Mouse (Mus musculus) testis, postnatal 10 days (tissue): ENCODE data around the gene Plekha5.

Source experiments
- DNase-seq: peaks from one replicate; pipeline ENCODE4 v3.0.0; 2021; ENCODE audit warnings: low spot score

Plekha5 gene

DNA sequence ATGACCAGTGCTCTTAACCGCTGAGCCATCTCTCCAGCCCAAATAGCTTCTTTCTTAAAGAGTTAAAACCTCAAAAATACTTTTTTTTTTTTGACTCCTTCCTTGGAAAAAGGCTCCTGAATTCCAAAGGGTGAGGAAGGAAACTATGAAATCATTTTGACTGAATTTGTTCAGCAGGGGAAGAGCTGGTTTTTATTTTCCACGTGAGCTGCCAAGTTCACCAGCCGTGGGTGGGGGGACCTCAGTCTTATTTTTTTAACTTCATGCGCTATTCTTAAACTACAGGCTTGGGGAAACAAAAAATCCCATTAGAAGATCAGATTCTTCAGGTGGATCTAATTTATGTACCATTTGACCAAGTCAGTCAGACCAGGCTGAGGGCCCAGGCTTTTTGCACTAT is 187.4 kb downstream of the Plekha5 start:
- no peak for DNase-seq

DNA sequence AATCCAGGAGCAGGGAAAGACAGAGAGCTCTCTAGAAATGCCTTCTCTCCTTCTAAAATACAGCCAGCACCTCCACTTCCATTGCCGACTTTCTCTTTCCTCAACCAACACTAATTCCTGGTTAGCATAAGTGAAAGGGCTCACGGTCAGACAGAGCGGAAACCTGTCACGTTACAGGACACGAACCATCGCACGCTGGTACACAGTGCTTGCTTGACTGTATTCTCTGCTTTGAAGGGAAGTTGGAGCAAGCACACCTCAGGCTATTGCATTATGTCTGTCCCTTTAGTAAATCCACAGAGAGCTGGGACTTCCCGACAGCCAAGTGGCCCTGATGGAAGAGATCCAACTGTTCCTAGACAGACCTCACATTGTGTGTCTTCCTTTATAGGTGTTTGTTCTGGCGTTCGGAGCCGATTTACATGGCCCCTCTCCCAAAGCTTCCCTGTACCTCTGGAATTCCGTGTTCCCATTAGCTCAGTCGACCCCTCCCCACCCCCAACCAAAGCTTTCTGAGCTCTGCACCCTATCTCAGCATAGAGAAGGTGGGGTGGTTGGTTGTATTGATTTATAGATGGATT is 188.1 kb downstream of the Plekha5 start:
- DNase-seq, result no peak

DNA sequence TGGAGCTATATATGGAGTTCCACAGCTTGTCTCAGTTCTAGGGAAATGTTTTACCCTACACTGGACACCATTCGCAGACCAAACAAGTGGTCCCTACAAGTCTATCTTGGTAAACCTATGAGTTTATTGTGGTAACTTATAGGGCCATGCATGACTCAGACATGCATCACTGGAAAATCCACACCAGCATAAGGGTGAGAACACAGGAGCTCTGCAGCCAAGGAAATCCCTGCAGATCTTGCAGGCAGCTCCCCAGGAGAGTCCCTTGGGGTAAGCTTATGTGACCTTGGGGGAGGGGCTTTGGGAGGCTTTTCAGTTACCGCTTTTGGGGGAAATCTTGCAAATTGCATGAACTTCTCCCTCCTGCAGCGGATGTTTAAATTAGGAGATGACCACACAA is 190.0 kb downstream of the Plekha5 start:
- DNase-seq, result no peak

DNA sequence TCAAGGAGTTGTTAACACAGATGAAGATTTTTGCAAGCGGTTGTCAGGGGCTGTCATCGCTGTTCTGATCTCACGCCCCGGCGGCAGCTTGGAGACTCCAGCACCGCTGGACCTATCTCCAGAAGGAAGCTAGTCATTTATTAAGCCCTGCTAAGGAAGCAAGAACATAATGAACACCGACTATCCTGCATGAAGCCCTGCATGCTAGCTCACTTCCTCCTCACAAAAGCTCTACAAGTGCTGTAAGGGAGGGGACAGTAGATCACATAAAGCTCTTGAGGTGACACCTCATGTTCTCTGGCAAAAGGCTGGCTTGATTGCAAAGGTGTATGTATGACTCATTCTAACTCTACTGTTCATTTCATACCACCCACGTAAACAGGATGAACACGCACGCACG is 190.9 kb downstream of the Plekha5 start:
- DNase-seq, result no peak

DNA sequence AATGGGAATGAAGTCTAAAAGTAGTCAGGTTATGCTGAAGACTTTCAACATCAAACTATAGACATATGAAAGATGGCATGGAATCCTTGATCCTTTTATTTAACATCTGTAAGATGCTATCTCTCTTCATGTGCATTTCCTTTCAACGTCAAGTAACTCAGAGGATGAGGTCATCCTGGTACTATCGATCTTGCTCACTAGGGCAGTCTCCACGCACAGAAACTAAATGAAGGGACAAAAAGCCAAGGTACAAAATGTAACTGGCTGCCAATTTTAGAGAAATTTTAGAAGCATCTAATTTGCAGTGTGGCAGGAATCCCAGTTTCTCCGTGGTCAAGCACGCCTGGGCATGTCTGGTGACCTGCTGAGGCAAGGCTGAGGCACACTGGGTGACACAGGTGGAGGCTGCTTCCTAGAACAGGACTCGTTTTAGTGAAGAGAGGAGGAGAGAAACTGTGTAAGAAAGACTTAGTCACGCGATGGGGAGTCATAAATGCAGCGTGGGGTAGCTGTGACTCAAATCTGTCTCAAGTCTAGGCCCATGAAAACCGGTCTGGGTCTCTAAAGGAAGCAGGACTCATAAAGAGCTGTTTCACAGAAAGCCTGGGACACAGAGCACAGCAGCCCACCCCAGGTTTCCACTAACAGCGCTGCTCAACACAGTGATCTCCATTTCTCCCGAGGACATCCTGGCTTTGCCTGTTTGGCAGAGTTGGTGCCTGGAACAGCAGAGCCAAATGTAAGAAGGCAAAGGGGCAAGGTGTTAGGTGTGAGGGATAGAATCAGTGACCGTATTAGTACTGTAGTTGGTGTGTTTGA is 196.9 kb downstream of the Plekha5 start:
- no peak for DNase-seq

DNA sequence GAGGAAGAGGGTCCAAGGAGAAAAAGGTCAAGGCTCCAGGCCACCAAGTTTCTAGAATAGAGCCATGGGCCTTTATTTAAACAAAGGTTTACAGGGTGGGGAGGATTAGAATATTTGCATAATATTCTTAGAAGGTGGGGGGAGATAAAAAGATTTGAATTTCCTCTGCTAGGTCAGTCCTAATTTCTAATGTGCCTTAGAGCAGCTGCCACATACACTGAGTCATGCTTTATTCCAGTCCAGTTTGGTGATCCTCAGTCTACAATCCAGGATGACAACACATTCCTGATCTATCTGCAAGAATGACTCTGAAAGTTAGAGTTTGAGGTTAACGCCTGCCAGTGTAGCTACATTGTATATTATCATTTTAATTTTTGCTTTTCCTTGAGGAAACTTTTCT is 197.8 kb downstream of the Plekha5 start:
- DNase-seq, result no peak

DNA sequence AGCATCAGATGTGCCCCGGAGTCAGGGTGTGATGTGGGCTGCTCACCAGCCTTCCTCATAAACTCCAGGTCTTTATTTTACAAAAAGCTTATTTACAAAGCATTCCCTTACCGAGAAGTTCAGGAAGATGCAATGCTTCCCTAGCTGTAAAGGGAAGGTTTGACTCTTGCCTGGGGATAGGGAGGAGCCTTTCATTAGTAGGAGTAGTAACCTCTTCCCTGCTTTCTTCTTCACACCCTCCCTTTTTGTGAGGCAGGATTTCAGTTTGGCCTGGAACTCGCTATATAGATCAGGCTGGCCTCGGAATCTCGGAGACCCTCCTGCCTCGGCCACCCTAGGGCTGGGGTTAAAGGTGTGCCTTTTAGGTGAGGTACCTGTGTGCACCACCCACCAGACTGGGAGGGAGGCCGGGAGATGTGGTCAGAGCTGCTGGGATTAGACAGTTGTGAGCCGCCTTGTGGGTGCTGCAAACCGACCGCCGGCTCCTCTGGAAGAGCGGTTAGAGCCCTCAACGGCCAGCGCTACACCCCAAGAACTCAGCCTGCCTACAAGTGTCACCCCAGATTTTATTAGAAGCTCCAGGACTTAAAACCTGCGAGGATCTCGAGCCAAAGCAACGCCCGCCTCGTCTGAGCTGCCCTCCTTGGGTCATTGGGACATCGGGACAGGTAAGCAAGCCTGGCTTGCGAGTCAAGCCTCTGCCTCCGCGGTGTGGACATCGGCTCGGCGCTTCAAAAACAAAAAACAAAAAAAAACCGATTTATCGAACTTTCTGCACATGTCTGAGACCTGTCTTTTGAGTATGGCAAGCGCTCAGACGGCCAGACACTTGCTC is 198.8 kb downstream of the Plekha5 start, which contains the start of gene Aebp2:
Gene Aebp2, plus strand, starts transcription at position 273 of the 835 bp plus-strand sequence.
- peak; percentile 53 for DNase-seq

DNA sequence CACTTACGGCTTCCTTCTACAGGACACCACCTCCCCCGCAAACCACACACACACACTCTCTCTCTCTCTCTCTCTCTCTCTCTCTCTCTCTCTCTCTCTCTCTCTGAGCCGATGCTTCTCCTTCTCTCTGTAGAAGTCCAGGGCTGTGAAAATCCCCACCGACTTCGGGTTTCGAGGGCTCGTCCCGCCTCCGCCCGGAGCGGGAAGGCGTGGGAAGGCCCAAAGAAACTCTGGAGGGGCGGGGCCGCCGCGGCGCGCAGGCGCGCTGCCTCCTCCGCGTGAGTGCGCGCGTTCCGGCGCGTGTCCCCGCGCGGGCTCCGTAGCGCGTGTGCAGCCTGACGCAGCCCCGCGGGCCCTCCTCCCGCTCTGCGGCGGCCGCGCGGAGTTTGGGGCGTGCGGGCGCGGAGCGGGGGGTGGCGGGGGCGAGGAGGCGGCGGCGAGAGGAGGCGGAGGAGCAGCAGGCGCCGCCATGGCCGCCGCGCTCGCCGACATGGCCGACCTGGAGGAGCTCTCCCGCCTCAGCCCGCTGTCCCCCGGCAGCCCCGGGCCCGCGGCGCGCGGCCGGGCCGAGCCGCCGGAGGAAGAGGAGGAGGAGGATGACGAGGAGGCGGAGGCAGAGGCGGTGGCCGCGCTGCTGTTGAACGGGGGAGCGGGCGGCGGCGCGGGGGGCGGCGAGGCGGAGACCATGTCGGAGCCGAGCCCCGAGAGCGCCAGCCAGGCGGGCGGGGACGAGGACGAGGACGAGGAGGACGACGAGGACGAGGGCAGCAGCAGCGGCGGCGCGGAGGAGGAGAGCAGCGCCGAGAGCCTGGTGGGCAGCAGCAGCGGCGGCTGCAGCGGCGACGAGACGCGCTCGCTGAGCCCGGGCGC is 199.6 kb downstream of the Plekha5 start:
- peak; percentile 97 for DNase-seq

DNA sequence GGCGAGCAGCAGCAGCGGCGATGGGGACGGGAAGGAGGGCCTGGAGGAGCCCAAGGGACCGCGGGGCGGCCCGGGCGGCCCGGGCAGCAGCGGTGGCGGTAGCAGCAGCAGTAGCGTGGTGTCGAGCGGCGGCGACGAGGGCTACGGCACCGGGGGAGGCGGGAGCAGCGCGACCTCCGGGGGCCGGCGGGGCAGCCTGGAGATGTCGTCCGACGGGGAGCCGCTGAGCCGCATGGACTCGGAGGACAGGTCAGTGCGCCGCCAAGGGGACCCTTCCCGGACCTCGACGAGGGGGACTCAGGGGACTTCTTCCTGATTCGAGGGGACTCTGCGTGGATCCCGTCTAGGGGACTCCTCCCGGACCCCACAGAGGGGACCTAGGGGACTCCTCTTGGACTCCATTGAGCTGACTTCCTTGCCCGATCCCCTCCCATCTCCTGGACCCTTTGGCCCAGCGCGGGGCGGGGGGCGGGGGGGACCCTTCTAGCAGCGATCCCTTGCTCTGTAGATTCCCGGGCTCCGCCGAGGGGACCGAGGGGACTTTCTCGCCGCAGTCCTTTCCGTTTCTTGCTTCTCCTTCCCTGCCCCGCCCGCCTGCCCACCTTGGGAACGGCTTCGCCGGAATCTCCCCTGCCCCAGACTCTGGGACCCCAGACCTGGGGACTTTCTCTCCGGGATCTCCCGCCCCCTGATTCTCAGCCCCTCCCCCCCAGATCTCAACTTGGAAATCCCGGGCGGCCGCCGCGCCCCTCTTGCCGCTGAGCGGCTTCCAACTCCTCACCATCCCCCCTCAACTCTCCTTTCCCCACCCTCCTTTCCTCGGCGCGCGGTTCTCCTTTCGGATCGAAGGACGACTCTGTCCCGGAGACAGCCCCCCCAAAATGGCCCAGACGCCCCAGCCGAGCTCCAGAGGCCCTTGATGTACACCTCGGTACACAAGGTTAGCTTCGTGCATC is 200.5 kb downstream of the Plekha5 start:
- DNase-seq, result peak; percentile 70

DNA sequence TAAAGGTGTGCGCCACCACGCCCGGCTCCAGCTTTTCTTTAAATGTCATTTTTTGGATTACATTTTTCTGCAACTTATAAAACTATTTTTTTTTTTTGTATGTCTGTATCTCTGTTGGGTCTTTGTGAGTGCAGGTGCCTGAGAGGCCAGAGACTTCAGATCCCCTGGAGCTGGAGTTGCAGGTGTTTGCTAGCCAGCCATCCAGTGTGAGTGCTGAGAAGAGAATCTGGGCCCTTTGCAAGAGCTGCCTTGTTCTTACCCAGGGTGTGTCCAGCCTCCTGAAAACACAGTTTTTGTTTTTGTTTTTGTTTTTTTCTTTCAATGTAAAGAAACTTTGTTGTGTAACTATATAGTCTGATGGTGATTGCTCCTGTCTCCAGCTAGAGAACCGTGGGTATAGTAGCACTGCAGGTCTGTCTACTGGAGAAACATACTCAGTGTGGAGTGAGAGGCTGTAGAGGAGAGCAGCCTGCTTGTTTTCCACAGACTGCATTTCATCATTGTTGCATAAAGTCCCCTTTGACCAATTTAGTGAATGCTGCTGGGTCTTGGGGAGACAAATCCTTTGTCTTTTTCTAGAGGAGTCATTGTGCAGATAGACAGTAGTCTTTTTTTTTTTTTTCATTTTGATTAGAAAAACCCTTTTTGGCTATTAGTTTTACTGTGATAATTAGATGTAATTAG is 205.5 kb downstream of the Plekha5 start:
- no peak for DNase-seq

DNA sequence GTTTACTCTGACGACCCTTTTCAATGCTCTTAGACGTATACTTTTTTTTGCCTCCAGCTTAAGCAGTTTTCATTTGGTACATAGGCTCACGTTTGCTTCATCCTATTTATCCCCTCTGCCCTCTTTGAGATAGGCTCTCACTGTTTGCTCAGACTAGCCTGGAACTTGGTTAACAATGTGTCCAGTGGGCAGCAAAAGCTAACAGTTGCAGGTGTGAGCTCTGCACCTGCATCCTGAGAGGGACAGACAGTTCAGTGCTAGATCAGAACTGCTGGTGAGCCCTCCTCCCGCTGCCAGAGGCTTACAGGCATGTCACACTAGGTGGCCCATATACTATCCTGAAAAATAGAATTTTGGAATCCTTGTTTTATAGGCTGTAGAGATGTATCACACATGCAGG is 206.5 kb downstream of the Plekha5 start:
- DNase-seq, result no peak

DNA sequence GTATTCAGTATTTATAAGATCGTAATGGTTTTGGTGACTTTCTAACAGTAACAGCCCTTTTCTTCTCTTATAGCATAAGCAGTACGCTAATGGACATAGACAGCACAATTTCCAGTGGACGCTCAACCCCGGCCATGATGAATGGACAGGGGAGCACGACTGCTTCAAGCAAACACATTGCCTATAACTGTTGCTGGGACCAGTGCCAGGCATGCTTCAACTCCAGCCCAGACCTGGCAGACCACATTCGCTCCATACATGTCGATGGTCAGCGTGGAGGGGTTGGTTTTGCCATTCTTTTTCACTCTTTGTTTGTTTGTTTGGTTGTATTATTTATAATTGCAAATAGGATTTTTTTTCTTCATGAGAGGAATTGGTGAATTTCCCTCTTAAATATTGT is 209.8 kb downstream of the Plekha5 start:
- no peak for DNase-seq

DNA sequence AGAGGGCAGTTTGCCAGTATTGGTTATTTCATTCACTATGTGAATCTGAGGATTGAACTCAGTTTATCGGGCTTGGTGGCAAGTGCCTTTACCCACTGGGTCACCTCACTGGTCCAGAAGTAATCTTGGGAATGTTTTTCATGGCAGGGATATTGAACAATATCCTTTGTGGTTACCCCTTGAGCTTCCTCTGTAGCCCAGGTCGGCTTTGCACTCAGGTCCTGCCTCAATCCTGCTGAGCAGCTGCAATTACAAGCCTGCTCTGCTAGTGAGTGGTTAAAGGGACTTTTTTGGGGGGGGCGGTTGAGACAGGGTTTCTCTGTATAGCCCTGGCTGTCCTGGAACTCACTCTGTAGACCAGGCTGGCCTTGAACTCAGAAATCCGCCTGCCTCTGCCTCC is 212.4 kb downstream of the Plekha5 start:
- DNase-seq, result no peak

DNA sequence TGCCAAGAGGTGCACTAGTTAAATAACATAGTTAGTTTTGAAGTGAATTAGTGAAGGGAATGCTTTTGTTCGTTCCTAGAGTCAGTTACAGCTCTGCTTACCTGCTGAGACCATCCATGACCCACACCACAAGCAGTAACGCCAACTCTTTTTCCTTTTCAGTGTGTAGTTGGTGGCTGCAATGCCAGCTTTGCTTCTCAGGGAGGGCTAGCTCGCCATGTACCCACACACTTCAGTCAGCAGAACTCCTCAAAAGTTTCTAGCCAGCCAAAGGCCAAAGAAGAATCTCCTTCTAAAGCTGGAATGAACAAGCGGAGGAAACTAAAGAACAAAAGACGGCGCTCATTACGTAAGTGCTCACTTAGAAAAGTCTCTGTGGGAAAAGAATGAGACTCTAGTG is 218.2 kb downstream of the Plekha5 start:
- no peak for DNase-seq

DNA sequence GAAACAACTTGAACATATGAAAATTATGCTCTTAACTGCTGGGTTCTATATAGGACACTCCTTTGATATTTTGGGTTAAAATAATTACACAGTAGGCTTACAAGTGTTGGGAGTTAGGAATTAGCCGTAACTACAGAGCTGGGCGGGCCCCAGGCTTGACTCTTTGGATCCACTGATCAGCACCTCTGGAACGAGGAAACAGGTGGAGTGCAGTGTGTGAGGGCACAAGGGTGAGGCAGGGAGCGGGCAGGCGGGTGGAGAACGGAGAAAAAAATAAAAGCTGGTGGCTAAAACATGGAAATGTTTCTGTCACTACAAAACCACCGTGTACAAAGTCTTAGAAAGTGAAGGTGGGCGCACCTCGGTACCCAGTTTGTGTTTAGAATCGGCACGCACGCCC is 218.8 kb downstream of the Plekha5 start:
- DNase-seq, result no peak

DNA sequence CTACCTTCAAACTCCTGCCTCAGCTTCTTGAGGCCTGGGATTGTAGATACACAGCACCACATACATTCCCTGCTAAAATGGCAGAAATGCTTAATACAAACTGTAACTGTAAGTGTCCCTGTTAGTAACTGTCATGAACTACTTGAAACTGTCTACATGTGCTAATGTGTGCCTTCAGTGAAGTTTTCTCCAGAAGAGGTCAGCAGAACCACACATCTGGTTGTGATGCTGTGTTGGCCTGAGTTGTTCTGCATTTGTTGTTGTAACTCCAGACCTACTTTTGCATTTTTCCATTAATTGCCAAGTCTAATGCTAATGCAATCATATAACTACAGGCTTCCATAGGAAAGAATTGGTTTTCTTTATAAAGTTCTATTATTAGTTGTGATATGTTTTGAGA is 222.1 kb downstream of the Plekha5 start:
- no peak for DNase-seq
